Mouse (Mus musculus) embryonic stem cell, embryonic (primary cell): Measurements from ENCODE around the gene Itga11.

Experiments used
- CTCF ChIA-PET, 4 experiments: fragments of 300-600 bp in 2 of 4; fragments of 350-600 bp in 2 of 4; sonication (Branson Sonifier 250); formaldehyde crosslinking; loops; one replicate each; lab custom pipeline; 2022; ENCODE audit warnings: inconsistent platforms in 2 of 4; lab: Charles Lee
- POLR2A ChIA-PET, 4 experiments: fragments of 300-600 bp in 2 of 4; fragments of 350-600 bp in 2 of 4; sonication (Branson Sonifier 250); formaldehyde crosslinking; loops; one replicate each; lab custom pipeline; 2022; ENCODE audit warnings: antibody characterized with exemption in 4 of 4, inconsistent platforms in 1 of 4; lab: Charles Lee

The Itga11 gene

DNA sequence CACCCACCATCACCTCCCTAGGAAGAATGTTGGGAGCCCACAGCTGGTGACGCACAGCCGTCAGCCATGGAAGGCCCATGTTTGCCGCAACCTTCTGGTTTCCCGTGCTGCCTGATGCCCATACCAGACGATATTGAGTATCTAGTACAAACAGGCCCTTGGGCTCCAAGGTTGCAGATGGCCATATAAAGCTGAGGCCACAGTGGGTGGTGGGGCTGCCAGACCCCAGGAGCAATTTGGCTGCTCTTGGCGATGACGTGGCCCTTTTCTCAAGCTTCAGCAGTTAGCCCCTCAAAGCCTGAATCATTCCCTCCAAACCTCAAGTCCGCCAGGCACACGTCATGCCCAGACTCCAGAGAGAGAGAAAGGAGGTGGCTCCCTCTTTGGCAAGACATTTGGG lies 46.5 kb downstream of the Itga11 start:
- CTCF ChIA-PET = no interaction called here
- POLR2A ChIA-PET = interaction anchor here in 1 of 4 experiments (0.6 kb wide), 1 partner anchor 426 kb away, joined by 3 read pairs; no protein-coding TSS in a partner anchor

DNA sequence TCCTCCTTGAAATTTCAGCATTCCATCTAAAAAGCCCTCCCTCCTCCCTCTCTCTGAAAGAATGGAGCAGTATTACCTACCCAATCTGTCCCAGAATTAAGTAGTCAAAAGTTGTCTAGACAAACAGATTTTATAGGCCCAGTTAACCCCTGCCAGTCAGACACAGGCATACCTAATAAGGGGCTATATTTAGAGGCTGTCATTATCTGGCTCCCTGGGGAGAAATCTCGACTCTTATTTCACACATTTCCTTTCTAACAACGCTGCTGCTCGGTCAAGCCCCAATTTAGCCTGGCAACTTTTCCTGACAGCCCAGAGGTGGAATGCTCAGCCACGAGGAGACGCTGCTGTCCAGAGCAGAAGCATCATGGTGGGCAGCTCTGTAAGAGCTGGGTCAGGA lies 47.6 kb downstream of the Itga11 start:
- ChIA-PET POLR2A (no interaction called here), CTCF (interaction anchor here in 2 of 4 experiments (0.7 to 1.6 kb wide), 2 partner anchors 10 to 103 kb away, joined by 9 to 10 read pairs; no protein-coding TSS in a partner anchor)

DNA sequence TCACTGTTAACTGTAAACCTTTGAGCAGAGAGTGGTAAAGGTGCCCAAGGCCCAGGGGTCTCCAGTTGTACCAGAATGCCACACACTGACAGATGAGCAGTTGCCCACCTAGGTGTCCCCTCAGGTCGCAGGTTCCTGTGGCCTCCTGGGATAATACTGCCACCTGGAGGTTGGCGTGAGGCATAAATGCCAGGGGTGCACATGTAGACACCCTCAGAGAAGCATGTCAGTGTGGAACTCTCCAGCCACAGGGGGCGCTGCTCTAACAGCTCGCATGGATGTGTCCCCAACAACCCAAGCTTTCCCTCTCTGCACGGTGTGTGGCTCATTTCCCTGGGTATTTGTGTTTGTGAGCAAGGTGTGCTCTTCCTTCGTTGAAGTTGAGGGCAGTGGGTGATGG lies 48.8 kb downstream of the Itga11 start:
- ChIA-PET POLR2A (interaction anchor here in 1 of 4 experiments (0.6 kb wide), 2 partner anchors 470 to 1356 kb away, joined by 3 to 8 read pairs; no protein-coding TSS in a partner anchor), CTCF (interaction anchor here (0.6 to 2.4 kb wide), 42 partner anchors 9 to 473 kb away, joined by 3 to 17 read pairs (median 4); no protein-coding TSS in a partner anchor)

DNA sequence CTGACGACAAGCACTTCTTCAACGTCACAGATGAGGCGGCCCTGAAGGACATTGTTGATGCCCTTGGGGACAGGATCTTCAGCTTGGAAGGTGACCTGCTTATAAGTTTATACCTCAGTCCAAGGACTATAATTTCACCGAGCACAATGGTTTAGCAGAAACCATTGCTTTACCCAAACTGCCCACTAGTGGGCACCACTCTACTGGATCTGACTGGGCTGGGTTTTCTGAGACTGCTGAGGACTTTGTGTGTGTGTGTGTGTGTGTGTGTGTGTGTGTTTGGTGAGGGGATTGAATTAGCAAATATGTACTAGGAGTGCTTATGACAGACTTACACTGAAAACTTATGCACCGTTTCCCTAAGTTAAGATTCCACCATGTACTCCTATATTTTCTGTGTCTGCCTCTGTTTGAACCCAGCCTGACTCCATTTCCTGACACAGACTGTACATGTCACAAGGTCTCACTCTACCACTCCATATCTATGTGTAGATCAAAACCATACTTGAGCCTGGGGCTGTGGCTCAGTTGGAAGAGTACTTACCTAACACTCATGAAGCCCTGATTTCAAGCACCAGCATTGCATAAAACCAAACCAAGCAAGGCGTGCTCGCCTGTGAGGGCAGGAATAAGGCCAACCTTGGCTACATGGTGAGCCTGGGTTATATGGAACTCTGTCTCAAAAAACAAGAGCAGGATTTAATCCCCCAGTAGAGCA lies 67.1 kb downstream of the Itga11 start:
- CTCF ChIA-PET = interaction anchor here (0.7 to 2.0 kb wide), 12 partner anchors 10 to 347 kb away, joined by 3 to 8 read pairs (median 5); no protein-coding TSS in a partner anchor
- POLR2A ChIA-PET = no interaction called here

DNA sequence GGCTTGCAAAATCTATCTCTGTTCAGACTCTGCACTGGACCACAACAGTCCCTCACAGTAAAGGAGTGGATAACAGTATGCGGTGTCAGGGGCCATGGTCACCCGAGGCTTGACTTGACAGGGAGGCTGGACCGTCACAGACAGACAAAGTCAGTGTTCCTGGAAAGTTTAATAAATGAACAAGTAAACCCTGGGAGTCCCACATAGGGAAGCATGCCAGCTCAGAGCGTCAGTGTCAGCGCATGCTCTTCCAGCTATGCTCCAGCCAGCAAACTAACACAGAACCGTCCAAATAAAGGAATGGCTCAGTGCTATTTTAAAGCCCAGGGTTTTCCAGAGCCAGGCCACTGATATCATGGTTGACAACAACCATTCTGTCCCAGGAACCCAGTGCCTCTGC lies 69.0 kb downstream of the Itga11 start:
- ChIA-PET CTCF (interaction anchor here in 2 of 4 experiments (0.6 to 1.8 kb wide), 2 partner anchors 31 to 450 kb away, joined by 4 to 6 read pairs; no protein-coding TSS in a partner anchor), POLR2A (interaction anchor here in 1 of 4 experiments (0.6 kb wide), 1 partner anchor 23 kb away, joined by 4 read pairs; no protein-coding TSS in a partner anchor)

DNA sequence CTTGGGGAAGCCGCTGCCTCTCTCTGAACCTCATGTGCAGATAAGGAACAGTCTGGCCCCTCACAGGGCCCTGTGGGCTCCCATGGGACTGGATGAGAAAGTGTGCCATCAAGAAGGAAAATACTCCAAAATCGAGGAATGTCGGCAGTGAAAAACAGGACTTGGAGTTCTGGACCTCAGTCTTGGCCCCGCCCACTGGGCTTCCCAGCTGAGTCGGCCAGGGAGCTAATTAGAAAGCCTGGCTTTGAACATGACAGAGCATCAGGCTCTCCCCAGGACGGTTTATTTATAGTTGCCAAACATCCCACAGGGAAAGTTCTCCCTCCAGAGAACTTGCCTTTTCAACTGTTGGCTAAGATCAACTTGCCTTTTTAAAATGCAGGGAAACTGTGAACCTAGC lies 72.0 kb downstream of the Itga11 start:
- CTCF ChIA-PET = interaction anchor here in 2 of 4 experiments (0.6 to 5.7 kb wide), 6 partner anchors 10 to 1160 kb away, joined by 3 to 28 read pairs (median 6); no protein-coding TSS in a partner anchor
- POLR2A ChIA-PET = interaction anchor here in 2 of 4 experiments (0.6 to 3.9 kb wide), 6 partner anchors 10 to 62 kb away, joined by 3 to 14 read pairs (median 4); partner anchors contain the start of gene Fem1b (in 1 of the 2)

DNA sequence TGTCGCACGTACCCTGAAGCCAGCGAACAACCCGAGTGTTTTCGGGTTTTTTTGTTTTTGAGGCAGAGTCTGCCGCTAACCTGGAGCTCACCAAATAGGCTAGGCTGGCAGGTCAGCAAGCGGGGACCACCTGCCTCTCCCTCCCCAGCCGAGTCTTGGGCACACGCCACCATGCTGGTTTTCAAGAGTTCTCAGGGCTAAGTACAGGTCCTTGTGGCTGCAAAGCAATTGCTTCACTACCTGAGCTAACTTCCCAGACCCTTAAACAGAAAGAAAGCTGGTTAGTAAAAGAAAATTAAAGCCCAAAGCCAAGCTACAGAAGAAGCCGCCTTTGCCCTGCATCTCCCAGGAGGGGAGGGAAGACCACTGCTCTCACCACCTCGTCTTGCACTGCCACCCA lies 72.8 kb downstream of the Itga11 start:
- CTCF ChIA-PET = interaction anchor here in 2 of 4 experiments (0.6 to 5.7 kb wide), 6 partner anchors 9 to 34 kb away, joined by 3 to 28 read pairs (median 4); no protein-coding TSS in a partner anchor
- POLR2A ChIA-PET = interaction anchor here in 3 of 4 experiments (0.5 to 3.9 kb wide), 5 partner anchors 9 to 308 kb away, joined by 3 to 14 read pairs (median 3); no protein-coding TSS in a partner anchor

DNA sequence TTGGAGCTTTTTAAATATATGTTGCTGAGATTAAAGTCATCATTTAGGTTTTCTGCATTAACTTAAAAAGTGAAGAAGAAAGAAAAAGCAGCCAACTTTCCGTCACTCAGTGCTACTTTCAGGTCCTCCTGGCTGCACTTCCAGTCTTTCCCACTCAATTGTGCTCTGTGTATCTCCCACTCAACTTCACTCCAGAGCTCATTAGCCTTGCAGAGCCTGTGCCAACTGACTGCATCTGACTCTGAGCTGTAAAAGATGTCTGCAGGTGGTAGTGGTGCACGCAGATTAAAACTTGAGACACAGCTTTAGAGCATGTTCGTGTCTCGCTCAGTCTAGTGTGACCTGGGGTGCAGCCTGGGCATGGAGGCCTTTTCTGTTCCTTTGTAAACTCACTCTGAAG lies 80.7 kb downstream of the Itga11 start:
- CTCF ChIA-PET = interaction anchor here in 3 of 4 experiments (1.1 to 3.7 kb wide), 3 partner anchors 18 to 19 kb away, joined by 3 to 25 read pairs (median 7); no protein-coding TSS in a partner anchor
- POLR2A ChIA-PET = no interaction called here

DNA sequence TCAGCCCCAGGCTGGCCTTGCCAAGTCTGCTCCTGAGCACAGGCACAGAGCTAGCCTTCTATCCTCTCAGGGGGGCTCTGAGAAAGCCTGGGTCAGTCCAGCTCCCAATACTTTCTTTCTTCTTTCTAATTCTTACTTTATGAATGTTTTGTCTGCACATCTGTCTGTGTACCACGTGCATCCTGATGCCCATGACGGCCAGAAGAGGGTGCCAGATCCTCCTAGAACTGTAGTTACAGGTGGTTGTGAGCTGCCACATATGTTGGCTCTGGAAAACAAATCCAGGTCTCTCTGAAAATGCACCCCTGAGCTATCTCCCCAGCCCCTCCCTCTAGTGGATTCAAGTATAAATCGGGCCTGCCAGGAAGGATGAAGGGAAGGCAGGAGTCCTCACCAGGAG lies 82.0 kb downstream of the Itga11 start:
- CTCF ChIA-PET = interaction anchor here (0.6 to 3.7 kb wide), 32 partner anchors 8 to 1212 kb away, joined by 3 to 25 read pairs (median 4); no protein-coding TSS in a partner anchor
- POLR2A ChIA-PET = interaction anchor here (0.5 to 1.4 kb wide), 8 partner anchors 9 to 1255 kb away, joined by 3 to 6 read pairs (median 3); no protein-coding TSS in a partner anchor

DNA sequence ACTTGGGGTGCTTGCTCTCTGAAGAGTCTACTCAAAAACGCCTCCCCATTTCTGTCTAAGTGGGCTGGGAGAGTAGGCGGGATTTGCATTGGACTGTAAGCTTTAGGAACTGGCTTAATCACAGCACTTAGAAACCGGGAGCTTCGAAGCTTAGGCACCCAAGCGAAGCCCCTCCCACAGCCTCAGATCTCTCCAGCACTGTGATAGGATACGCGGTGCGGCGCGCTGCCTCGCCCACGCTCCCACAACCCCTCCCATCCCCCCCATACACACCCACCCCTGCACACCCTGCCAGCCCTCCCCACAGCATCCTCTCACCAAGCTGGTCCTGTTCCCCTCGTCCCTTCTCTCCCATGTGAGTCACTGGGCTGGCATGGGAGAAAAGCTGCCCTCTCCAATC lies 85.9 kb downstream of the Itga11 start:
- ChIA-PET CTCF (interaction anchor here (0.6 to 7.0 kb wide), 18 partner anchors 8 to 361 kb away, joined by 3 to 63 read pairs (median 4); no protein-coding TSS in a partner anchor), POLR2A (interaction anchor here in 3 of 4 experiments (0.5 to 2.8 kb wide), 15 partner anchors 10 to 295 kb away, joined by 3 to 14 read pairs (median 5); partner anchors contain the start of gene Fem1b (in 1 of the 3))

DNA sequence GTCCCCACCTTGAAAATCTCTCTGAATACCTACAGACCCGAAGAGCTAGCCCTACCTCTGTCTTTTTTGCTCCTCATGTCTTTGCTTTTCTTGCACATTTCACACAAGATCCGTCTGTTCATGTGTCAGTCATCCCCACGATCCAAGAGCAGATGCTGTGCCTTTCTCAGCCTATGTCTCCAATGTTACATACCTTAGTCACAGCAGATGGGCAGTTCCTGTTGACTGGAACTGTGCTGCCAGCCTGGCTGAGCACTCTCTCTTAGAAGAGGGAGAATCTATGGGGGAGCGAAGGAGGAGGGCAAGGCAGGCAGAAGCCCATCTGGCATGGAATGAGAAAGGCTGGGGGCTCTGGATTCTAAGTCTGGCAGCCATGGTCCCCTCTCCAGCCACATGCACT lies 87.7 kb downstream of the Itga11 start:
- ChIA-PET POLR2A (interaction anchor here in 1 of 4 experiments (1.7 to 2.8 kb wide), 2 partner anchors 15 to 63 kb away, joined by 6 to 14 read pairs; no protein-coding TSS in a partner anchor), CTCF (interaction anchor here in 2 of 4 experiments (1.3 to 7.0 kb wide), 3 partner anchors 12 to 39 kb away, joined by 3 to 63 read pairs (median 7); no protein-coding TSS in a partner anchor)

DNA sequence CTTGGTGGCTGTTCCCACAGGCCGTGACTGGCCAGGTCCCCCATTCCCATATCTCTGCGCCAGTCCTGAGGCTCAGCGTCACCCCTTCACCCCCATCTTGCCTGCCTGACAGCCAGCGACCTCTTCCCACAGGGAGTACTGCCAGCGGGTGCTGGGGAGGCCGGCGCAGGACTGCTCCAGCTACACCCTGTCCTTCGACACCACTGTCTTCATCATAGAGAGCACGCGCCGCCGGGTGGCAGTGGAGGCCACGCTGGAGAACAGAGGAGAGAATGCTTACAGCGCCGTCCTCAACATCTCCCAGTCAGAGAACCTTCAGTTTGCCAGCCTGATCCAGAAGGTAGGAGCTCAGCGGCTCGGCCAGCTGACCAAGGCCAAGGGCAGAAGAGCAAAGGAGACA lies 89.8 kb downstream of the Itga11 start:
- CTCF ChIA-PET = interaction anchor here (0.5 to 7.0 kb wide), 13 partner anchors 8 to 169 kb away, joined by 3 to 63 read pairs (median 6); no protein-coding TSS in a partner anchor
- POLR2A ChIA-PET = interaction anchor here in 3 of 4 experiments (0.5 to 1.4 kb wide), 7 partner anchors 10 to 1112 kb away, joined by 3 to 5 read pairs (median 4); no protein-coding TSS in a partner anchor

DNA sequence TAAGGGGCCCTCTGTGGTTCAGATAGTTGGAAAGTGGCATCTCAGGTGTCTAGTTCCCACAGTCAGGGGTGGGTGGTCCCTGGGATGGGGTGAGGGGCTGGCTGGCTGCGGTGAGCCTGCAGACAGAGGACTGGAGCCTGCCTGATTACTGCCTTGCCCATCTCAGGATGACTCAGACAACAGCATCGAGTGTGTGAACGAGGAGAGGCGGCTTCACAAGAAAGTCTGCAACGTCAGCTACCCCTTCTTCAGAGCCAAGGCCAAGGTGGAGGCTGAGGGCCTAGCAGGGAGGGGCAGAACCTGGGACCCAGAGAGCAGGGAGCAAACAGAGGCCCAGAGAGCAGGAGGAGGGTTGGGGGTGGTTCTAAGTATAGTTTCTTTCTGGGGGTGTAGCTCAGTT lies 90.7 kb downstream of the Itga11 start:
- ChIA-PET POLR2A (interaction anchor here in 2 of 4 experiments (0.6 kb wide), 2 partner anchors 421 to 459 kb away, joined by 3 to 4 read pairs; no protein-coding TSS in a partner anchor), CTCF (interaction anchor here in 3 of 4 experiments (0.6 to 7.0 kb wide), 6 partner anchors 9 to 132 kb away, joined by 4 to 63 read pairs (median 9); no protein-coding TSS in a partner anchor)

DNA sequence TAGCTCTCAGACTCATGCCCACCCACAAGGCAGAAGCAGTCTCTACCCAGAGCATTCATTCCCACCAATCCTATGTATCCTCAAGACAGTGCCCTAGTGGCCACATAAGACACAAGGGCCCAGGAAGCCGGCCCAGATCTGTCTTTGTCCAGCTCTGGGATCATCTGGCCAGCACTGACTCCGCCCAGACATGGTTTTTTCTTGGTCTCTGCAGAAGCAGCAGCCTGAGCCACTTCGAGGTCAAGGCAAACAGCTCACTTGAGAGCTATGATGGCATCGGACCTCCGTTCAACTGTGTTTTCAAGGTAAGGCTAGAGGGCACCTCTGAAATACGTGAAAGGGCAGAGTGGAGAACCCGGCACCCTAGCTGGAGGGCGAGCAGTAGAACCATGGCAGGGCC lies 95.1 kb downstream of the Itga11 start:
- CTCF ChIA-PET = interaction anchor here (0.7 to 1.5 kb wide), 11 partner anchors 8 to 1065 kb away, joined by 3 to 5 read pairs (median 3); no protein-coding TSS in a partner anchor
- POLR2A ChIA-PET = interaction anchor here in 2 of 4 experiments (0.9 to 59.5 kb wide), 4 partner anchors 9 to 51 kb away, joined by 3 to 2072 read pairs (median 4); partner anchors contain the start of genes Fem1b (in 2 of the 2) and Cln6 (in 1 of the 2)

DNA sequence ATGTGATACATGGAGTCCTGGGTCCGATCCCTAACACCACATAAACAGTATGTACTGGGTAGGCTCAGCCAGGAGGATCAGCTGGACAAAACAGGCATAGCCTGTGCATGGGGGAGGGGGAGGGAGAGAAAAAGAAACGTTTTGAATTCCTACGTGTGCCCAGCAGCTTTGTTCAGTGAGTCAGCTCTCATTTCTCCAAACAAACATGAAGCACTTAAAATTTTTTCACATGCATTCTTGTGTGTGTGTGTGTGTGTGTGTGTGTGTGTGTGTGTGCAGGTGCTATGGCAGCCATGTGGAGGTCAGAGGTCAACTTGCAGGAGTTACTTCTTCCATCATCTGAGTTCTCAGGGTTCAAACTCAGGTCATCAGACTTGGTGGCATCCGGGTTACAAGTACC lies 97.8 kb downstream of the Itga11 start:
- POLR2A ChIA-PET = interaction anchor here in 3 of 4 experiments (0.6 to 59.5 kb wide), 5 partner anchors 36 to 1702 kb away, joined by 3 to 2072 read pairs (median 3); partner anchors contain the start of genes Fem1b (in 2 of the 3) and Cln6 (in 1 of the 3)
- CTCF ChIA-PET = interaction anchor here in 2 of 4 experiments (0.6 to 6.5 kb wide), 10 partner anchors 9 to 1214 kb away, joined by 3 to 63 read pairs (median 7); no protein-coding TSS in a partner anchor

DNA sequence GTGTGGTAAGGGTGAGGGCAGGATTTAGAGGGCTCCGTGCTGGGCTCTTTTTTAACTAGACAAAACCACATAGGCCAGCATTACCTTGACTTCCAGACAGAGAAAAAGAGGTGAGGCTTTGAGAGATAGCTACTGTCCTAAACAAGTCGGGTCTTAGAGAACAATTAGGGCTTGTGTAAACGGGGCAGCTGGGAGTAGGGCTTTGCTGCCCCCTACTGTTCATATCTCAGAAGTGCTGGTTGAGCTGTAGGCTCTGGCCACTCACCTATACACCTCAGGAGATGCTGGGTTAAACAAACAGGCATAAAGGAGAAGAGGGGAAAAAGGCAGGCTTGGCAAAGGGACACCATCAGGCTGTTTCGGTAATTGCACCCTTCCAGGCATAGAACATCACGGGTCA lies 99.8 kb downstream of the Itga11 start:
- ChIA-PET CTCF (interaction anchor here (0.5 to 6.5 kb wide), 99 partner anchors 9 to 870 kb away, joined by 3 to 63 read pairs (median 4); partner anchors contain the start of genes Cln6 (in 1 of the 4) and Fem1b (in 1 of the 4)), POLR2A (interaction anchor here in 3 of 4 experiments (0.8 to 59.5 kb wide), 16 partner anchors 8 to 655 kb away, joined by 3 to 2072 read pairs (median 4); partner anchors contain the start of genes Cln6 (in 2 of the 3), Fem1b (in 1 of the 3) and Glce (in 1 of the 3))

DNA sequence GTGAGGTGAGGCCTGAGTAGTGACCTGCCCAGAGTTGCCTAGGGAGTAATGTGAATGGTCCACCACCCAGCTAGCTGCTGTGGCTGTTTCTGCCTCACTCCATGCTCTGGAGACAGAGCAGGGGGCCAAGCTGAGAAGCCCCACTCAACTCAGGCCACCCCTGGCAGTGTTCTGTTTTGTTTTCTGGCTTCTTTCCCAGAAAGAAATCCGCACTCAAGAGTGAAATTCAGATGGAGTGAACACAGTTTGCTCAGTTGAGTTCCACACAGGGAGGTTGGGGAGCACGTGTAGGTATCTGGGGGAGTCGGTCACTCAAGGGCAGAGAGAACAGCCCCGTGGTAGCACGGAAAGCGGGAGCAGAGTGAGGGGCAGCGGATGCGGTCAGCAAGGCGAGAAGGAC lies 101.1 kb downstream of the Itga11 start:
- POLR2A ChIA-PET = interaction anchor here in 2 of 4 experiments (0.6 to 59.5 kb wide), 2 partner anchors 35 to 46 kb away, joined by 3 to 2072 read pairs; partner anchors contain the start of genes Cln6 (in 1 of the 2) and Fem1b (in 1 of the 2)

More for the DNA sequence above, 101.1 kb downstream of the Itga11 start:
- CTCF ChIA-PET = interaction anchor here in 1 of 4 experiments (1.3 to 6.5 kb wide), 2 partner anchors 12 to 157 kb away, joined by 3 to 63 read pairs; no protein-coding TSS in a partner anchor
